Mouse (Mus musculus): Measurements from ENCODE around the gene Fndc3a. TPM values are rescaled to one million over a fixed set of nuclear protein-coding genes. Genes with fewer than 3 reads are reported as not detected.

The Fndc3a gene
- polyA plus RNA-seq, 1 experiment from 2014 or later, result 37.2 TPM

DNA sequence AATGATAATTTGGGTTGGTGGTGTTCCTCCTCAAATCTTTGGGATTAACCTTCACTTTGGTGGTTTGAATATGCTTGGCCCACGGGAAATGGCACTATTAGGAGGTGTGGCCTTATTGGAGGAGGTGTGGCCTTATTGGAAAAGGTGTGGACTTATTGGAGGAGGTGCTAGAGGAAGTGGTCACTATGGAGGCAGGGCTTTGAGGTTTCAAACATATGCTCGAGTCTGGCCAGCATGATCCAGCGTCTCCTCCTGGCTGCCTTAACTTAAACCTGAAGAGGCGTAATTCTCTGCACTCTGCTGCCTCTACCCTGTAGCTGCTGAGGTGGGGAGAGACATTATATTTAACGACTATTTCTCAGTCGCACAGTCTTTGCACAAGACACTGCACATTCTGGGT lies 206.6 kb downstream of the Fndc3a start:
- WGBS, result 57% methylated on average over 6 of the region's 6 CpGs
- ATAC-seq (ENCODE audit: insufficient number of reproducible peaks, insufficient read depth, low FRiP score, low TSS enrichment, low read depth), result no peak

DNA sequence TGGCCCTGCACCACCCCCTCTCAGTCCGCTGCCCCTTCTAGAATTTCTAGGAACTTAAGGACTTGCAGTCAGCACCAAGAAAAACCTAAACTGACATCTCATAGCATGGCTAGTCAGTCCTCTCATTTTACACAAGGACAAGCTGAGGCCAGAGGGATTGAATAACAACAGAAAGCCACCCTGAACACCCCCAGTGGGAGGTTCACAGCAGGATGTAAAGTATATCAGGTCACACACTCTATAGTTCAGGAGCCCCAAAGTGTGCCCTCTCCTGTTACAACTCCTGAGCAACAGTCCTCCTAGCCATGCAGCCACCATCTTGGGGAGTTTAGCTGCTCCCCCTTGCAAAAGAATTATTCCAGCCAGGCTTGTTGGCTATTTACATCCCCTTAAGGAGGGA lies 216.0 kb downstream of the Fndc3a start:
- Histone ChIP-seq H3K4me1 (replicated peaks) (no peaks in the 10 kb centered on the region), H3K9ac (replicated peaks) (no peak overlapping the region), H3K27ac (no peak overlapping the region), H3K27me3 (0 out of 2 replicates have a peak, but pooled peaks cover 3% of the 10 kb centered on the region), H3K4me2 (no peak overlapping the region), H3K36me3 (no peaks in the 10 kb centered on the region), H3K4me3 (replicated peaks) (no peak overlapping the region), H3K9me3 (no peaks in the 10 kb centered on the region)
- 100% methylated on average over 1 of the region's 1 CpGs for WGBS
- ATAC-seq (ENCODE audit: insufficient number of reproducible peaks, insufficient read depth, low FRiP score, low TSS enrichment, low read depth), result no peak

More for the DNA sequence above, 206.6 kb downstream of the Fndc3a start:
- no peak overlapping the region for H3K4me2 ChIP-seq
- 0 out of 2 replicates have a peak, but pooled peaks cover 7% of the 10 kb centered on the region for H3K4me1 ChIP-seq (replicated peaks)
- no peaks in the 10 kb centered on the region for H3K9me3 ChIP-seq
- H3K27me3 ChIP-seq, result peaks cover 4% of the 10 kb centered on the region; the same call in 1 of the 2 replicates
- no peaks in the 10 kb centered on the region for H3K36me3 ChIP-seq
- no peak overlapping the region for H3K4me3 ChIP-seq (replicated peaks)
- no peak overlapping the region for H3K9ac ChIP-seq (replicated peaks)
- H3K27ac ChIP-seq, result no peak overlapping the region

DNA sequence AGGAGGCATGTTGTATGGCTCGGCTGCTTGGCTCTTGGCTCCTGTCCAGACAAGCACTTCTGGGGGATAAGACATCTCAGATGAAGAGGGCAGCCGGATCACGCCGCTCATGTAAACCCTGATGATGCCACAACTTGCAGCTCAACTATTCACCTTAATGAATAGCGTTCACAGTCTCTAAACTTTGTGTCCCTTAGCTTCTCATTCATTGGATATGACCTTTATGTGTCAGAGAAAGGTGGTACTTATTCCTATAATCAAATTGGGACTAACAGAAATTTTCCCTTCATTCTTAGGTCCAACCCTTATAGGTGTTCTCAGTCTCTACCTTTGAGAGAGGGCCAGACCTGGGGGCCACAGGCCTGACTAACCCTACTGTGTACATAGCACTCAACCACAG lies 218.1 kb downstream of the Fndc3a start, which contains the start of gene Gm9195:
Gm9195 (minus strand) TSS at position 101 of the 400 bp plus-strand sequence.
- no peak for ATAC-seq (ENCODE audit: insufficient number of reproducible peaks, insufficient read depth, low FRiP score, low TSS enrichment, low read depth)
- WGBS, result 85% methylated on average over 5 of the region's 5 CpGs
- H3K9ac ChIP-seq (replicated peaks), result no peak within 1 kb of the TSS
- no peaks in the 10 kb centered on the region for H3K9me3 ChIP-seq
- no peaks in the 10 kb centered on the region for H3K27me3 ChIP-seq
- H3K27ac ChIP-seq, result no peak within 1 kb of the TSS
- no peaks in the 10 kb centered on the region for H3K36me3 ChIP-seq
- H3K4me3 ChIP-seq (replicated peaks), result no peak within 1 kb of the TSS
- no peak within 1 kb of the TSS for H3K4me2 ChIP-seq
- no peaks in the 10 kb centered on the region for H3K4me1 ChIP-seq (replicated peaks)

DNA sequence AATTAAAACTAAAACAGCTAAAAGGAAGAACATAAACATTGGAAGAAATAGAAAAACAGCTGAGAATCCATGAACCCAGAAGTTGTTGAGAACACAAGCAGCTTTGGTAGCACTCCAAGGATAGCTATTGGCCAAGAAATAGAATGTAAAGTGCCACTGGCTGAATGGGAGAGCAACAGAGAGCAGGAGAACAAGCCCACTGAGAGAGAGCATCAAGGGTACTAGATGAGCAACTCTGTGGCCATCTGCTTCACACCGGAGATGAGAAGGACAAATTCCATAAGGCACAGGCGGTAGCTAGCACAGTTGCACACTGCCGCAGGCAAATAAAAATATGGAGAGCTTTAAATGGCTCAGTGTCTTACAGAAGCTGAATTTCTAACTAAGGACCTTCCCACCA lies 219.4 kb downstream of the Fndc3a start:
- H3K4me3 ChIP-seq (replicated peaks), result no peak overlapping the region
- no peak overlapping the region for H3K4me2 ChIP-seq
- H3K9ac ChIP-seq (replicated peaks), result no peak overlapping the region
- H3K36me3 ChIP-seq, result no peaks in the 10 kb centered on the region
- no peaks in the 10 kb centered on the region for H3K4me1 ChIP-seq (replicated peaks)
- H3K27me3 ChIP-seq, result no peaks in the 10 kb centered on the region
- H3K9me3 ChIP-seq, result no peaks in the 10 kb centered on the region
- no peak overlapping the region for H3K27ac ChIP-seq
- no peak for ATAC-seq (ENCODE audit: insufficient number of reproducible peaks, insufficient read depth, low FRiP score, low TSS enrichment, low read depth)
- WGBS, result 87% methylated on average over 3 of the region's 3 CpGs

Other genes with a start within 250 kb of the Fndc3a start
- gene Gm9195, start 218.2 kb downstream of the Fndc3a start, polyA plus RNA-seq (2016; fragmentation: Nextera tagmentation; extraction: Ambion mirVana), result not detected in 2 replicates